Mouse (Mus musculus) ES-E14 (cell line): ENCODE results near the gene Macf1. TPM values are rescaled to one million over a fixed set of nuclear protein-coding genes. Genes with fewer than 3 reads are reported as not detected.

Experiments used
- DNase-seq: peaks from one replicate; pipeline ENCODE4 v3.0.0-alpha.2; 2013; ENCODE audit warnings: low read depth, low spot score
- H3K27ac ChIP-seq: 2 replicates; pipeline ENCODE4 v1.5.1; 2012; ENCODE audit warnings: low read depth, mild to moderate bottlenecking, low read length, moderate library complexity, mixed read lengths; ENCODE audit not compliant: poor library complexity, insufficient read depth, severe bottlenecking
- H3K36me3 ChIP-seq: 2 replicates; pipeline ENCODE4 v1.6.1; 2012; ENCODE audit warnings: mild to moderate bottlenecking, low read length, moderate library complexity, mixed read lengths; ENCODE audit not compliant: control insufficient read depth, poor library complexity, insufficient read depth, severe bottlenecking
- H3K4me1 ChIP-seq, 2 experiments: fragments of 150-350 bp in 1 of 2; sonication (generic) in 1 of 2; 2 replicates each; pipeline ENCODE4 v1.6.1; 2012; ENCODE audit warnings: low read length in 2 of 2, mild to moderate bottlenecking in 1 of 2, mixed read lengths in 1 of 2; ENCODE audit not compliant: control insufficient read depth in 2 of 2, insufficient read depth in 2 of 2, poor library complexity in 1 of 2
- H3K4me3 ChIP-seq, 2 experiments: fragments of 150-350 bp in 1 of 2; sonication (generic) in 1 of 2; 2 replicates each; pipeline ENCODE4 v1.5.1; 2012; ENCODE audit warnings: low read length in 2 of 2, low read depth in 1 of 2, mild to moderate bottlenecking in 1 of 2, mixed read lengths in 1 of 2; ENCODE audit not compliant: insufficient read depth in 1 of 2, poor library complexity in 1 of 2, severe bottlenecking in 1 of 2
- H3K9ac ChIP-seq: 2 replicates; pipeline ENCODE4 v1.6.1; 2012; ENCODE audit warnings: low read depth, mild to moderate bottlenecking, low read length, mixed read lengths; ENCODE audit not compliant: poor library complexity, insufficient read depth, severe bottlenecking
- H3K9me3 ChIP-seq: fragments of 150-350 bp; sonication (generic); 2 replicates; pipeline ENCODE4 v1.6.1; 2012; ENCODE audit warnings: low read depth, mild to moderate bottlenecking, low read length; ENCODE audit not compliant: control insufficient read depth, insufficient read depth
- CHD2 ChIP-seq: IDR thresholded peaks from 2 replicates; pipeline ENCODE4 v1.6.1; 2014; ENCODE audit warnings: mild to moderate bottlenecking, low read depth, low read length, inconsistent platforms
- HCFC1 ChIP-seq: IDR thresholded peaks from 2 replicates; pipeline ENCODE4 v1.6.1; 2012; ENCODE audit warnings: low read length, inconsistent platforms, borderline replicate concordance; ENCODE audit not compliant: insufficient read depth
- MAFK ChIP-seq: IDR thresholded peaks from 2 replicates; pipeline ENCODE4 v1.6.1; 2014; ENCODE audit warnings: mild to moderate bottlenecking, low read depth, low read length, inconsistent platforms; ENCODE audit not compliant: insufficient read depth
- ZC3H11A ChIP-seq: IDR thresholded peaks from 2 replicates; pipeline ENCODE4 v1.6.1; 2012; ENCODE audit warnings: low read depth, mild to moderate bottlenecking, inconsistent platforms, low read length, borderline replicate concordance
- ZNF384 ChIP-seq: IDR thresholded peaks from 2 replicates; pipeline ENCODE4 v1.6.1; 2012; ENCODE audit warnings: low read depth, low read length, inconsistent platforms
- in situ Hi-C, 2 experiments: fragments of 600-800 bp; cut with MboI; formaldehyde crosslinking; loops; one replicate each; pipeline ENCODE4 v1.15.1; 2025; ENCODE audit warnings: low sequenced_read_pairs in 2 of 2, inconsistent platforms in 1 of 2; ENCODE audit not compliant: unreplicated experiment in 2 of 2
- total RNA-seq: library from RNA; depleted of rRNA; stranded (reverse); fragments of 300-350 nt; gene quantifications from 2 replicates; pipeline ENCODE4 v1.2.3, GENCODE M21; 2012

Gene Macf1
- total RNA-seq, 1 experiment: 277 TPM

GRCm38 (mm10) chr4:123404056-123404455, 280.1 kb downstream of the Macf1 start:
- Histone ChIP-seq H3K27ac (no peak overlapping the region), H3K4me1 (no peaks in the 10 kb centered on the region), H3K9me3 (no peaks in the 10 kb centered on the region), H3K9ac (no peak overlapping the region), H3K4me3 (no peak overlapping the region), H3K36me3 (peaks cover 9% of the 10 kb centered on the region)
- DNase-seq: no peak
- in situ Hi-C loops: no loop called here
- no peak for TF ChIP-seq HCFC1
- no peak for TF ChIP-seq CHD2
- TF ChIP-seq ZNF384: no peak
- no peak for TF ChIP-seq ZC3H11A
- no peak for TF ChIP-seq MAFK

- H3K9me3 ChIP-seq: no peaks in the 10 kb centered on the region
- no peaks in the 10 kb centered on the region for H3K4me1 ChIP-seq
- no peak overlapping the region for H3K4me3 ChIP-seq
- TF ChIP-seq ZC3H11A (no peak), MAFK (no peak), ZNF384 (no peak), HCFC1 (no peak)
- H3K27ac ChIP-seq: no peak overlapping the region
- DNase-seq: no peak
- H3K9ac ChIP-seq: no peak overlapping the region
- in situ Hi-C loops: no loop called here
- H3K36me3 ChIP-seq: peaks cover 9% of the 10 kb centered on the region
Observed at GRCm38 (mm10) chr4:123402244-123402643, 281.9 kb downstream of the Macf1 start.

DNA sequence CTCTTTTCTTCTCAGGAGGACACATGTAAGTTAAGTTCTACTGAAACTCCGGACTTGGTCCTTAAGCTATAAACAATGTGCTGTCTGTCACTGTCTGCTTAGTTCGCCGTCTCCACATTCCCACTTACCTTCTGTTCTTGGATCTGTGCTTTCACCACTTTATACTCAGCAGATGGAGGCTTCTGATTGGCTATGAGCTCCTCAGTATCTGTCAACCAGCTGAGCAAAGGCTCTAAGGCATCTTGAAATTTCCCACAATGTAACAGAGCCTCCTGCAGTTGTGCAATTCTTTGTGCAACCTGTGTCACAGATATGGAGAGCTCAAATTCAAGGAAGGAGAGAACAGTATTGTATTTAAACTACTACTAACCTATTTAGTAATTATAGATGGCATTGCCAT, 282.9 kb downstream of the Macf1 start:
- H3K36me3 ChIP-seq: peaks cover 12% of the 10 kb centered on the region
- no peak overlapping the region for H3K27ac ChIP-seq
- no peak overlapping the region for H3K9ac ChIP-seq
- in situ Hi-C loops: no loop called here
- no peak for DNase-seq
- H3K4me3 ChIP-seq: no peak overlapping the region
- no peaks in the 10 kb centered on the region for H3K9me3 ChIP-seq
- no peaks in the 10 kb centered on the region for H3K4me1 ChIP-seq
- no peak for TF ChIP-seq MAFK
- no peak for TF ChIP-seq CHD2
- TF ChIP-seq ZNF384: no peak
- no peak for TF ChIP-seq ZC3H11A
- TF ChIP-seq HCFC1: no peak

DNA sequence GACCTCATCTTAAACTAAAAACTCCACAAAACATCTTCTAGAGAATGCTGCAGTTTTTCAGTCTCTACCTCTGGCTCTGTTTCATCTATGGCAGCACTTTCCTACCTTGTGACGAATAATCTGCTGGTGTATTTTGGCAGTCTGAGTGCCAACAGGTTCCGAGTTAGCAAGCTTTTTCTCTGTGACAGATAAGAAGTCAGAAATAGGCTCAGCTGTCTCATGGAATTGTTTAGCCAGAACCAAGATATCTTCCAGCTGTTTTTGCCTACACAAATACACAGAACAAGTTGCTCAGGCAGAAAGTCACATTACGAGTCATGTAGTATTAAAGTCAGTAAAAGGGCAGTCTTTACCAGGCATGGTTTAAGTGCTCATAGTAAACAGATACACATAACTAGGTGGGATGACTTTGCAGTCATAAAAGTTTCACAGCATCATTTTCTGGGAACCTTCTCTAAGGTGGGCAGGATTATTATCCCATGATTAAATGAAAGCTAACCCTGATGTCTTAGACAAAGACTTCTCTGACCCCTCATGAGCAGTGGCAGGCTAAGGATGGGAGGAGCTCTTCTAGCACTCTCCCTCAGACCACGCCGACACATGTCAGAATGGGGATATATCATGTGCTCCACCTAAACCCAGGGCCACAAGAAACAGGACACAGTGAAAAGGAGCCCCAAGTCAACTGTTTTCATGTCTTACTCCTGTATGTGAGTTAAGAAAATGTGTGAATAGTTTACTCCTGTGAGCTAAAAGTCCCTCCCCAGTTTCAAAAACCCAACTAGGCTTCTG, 286.3 kb downstream of the Macf1 start:
- Histone ChIP-seq H3K4me1 (no peaks in the 10 kb centered on the region), H3K27ac (no peak overlapping the region), H3K9me3 (no peaks in the 10 kb centered on the region), H3K9ac (no peak overlapping the region), H3K36me3 (peaks cover 17% of the 10 kb centered on the region), H3K4me3 (no peak overlapping the region)
- no peak for TF ChIP-seq HCFC1
- no peak for TF ChIP-seq MAFK
- TF ChIP-seq ZNF384: no peak
- no peak for TF ChIP-seq CHD2
- TF ChIP-seq ZC3H11A: no peak
- in situ Hi-C loops: no loop called here
- no peak for DNase-seq
